Mouse (Mus musculus) right cerebral cortex, postnatal 14 days (tissue): Measurements from ENCODE around the gene Ksr1.

ENCODE experiments used
- DNase-seq: peaks from one replicate; pipeline ENCODE4 v3.0.0; 2022

Ksr1 gene

DNA sequence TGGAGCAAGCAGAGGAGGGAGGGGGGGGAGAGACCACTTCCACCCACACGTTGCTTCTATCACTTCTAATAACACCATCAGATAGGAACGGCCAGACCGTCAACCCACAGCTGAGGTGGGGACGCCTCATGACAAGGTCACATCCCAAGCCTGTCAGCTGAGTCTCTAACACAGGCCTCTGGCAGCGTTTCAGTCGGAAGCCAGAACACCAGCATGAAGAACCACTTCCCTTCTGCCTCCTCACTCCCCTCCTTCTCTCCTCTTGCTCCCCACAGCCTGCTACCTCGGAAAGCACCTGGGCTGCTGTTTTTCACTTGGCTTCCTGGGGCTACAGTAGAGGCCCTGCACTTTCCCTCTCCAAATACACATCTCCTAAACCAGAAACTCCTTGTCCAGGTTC is 53.4 kb downstream of the Ksr1 start:
- DNase-seq, result no peak

DNA sequence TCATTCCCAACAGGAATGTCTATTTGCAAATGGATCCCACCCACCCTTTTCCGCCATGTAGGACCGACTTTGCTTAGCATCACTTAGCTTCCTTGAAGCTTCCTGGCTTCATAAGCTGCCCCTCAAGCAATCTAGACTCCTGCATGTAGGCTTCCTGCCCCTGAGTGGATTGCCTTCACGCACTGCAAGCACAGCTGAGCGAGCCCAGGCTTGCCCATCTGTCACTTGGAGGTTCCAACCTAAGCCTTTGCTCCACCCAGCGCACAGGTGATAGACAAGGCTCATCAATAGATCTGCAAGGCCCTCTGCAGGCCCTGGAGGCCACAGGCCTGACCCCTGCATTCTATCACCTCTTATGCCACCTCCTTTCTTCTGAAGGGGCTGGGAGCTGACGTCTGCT is 54.0 kb downstream of the Ksr1 start:
- DNase-seq, result no peak

GRCm38 (mm10) chr11:79089756-79090155 is 56.5 kb downstream of the Ksr1 start:
- DNase-seq, result no peak

DNA sequence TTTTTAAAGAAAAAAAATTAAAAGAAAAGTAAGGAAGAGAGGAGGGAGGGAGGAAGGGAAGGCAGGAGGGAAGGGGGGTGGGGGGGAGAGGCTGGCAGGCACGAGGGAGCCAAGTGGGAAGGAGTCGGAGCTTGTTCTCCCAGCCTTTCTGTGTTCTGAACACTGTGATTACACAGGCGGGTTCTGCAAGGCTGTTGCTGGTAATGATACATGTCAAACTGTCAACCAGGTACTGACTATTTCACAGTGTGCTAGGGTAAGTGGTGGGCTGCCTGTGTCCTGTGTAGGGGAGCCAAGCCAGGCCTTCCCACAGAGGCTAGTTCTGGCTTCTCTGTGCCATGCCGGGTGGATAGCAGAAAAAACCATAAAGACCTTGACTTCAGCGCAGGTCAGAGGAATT is 57.2 kb downstream of the Ksr1 start:
- DNase-seq, result no peak

GRCm38 (mm10) chr11:79088325-79088724 is 57.9 kb downstream of the Ksr1 start:
- no peak for DNase-seq

GRCm38 (mm10) chr11:79087731-79088311 is 58.4 kb downstream of the Ksr1 start:
- no peak for DNase-seq

DNA sequence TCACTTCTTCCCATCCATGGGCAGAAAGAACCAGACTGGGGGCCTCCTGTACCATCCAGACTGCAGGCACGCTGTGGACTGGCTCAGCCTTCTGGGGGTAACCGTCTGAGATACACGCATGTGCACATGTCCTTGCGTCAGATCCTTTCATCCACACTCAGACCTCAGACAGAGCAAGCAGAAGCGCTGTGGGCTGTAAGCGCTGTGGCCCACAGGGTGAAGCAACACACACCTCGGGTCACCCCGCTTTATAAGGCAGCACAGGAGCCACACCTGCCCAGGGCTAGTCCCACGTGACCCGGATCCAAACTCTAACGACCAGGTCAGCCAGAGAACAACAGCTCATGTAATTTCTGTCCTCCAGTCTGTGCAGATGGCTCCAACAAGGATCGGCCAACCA is 59.4 kb downstream of the Ksr1 start:
- DNase-seq, result no peak

- DNase-seq, result no peak
Measured at GRCm38 (mm10) chr11:79085059-79085458, 61.1 kb downstream of the Ksr1 start.

DNA sequence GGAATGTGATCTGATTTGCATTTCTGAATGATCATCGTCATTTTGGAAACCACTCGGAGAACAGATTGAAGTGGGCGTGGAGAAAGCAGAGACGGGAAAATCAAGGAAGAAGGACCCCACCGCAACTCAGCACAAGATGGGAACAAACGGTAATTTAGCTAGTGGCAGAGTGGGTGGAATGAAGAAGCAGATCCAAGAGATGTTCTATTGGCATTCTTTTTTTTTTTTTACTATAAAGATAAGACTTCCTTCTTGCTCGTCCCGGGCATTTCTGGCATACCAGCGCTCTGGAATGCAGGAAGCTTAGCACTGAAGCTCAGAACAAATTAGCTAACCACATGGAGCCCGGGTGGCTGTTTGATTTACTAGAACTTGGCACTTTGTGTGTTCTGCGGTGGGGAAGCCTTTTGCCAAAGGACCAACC is 63.2 kb downstream of the Ksr1 start:
- peak; percentile 26 for DNase-seq

DNA sequence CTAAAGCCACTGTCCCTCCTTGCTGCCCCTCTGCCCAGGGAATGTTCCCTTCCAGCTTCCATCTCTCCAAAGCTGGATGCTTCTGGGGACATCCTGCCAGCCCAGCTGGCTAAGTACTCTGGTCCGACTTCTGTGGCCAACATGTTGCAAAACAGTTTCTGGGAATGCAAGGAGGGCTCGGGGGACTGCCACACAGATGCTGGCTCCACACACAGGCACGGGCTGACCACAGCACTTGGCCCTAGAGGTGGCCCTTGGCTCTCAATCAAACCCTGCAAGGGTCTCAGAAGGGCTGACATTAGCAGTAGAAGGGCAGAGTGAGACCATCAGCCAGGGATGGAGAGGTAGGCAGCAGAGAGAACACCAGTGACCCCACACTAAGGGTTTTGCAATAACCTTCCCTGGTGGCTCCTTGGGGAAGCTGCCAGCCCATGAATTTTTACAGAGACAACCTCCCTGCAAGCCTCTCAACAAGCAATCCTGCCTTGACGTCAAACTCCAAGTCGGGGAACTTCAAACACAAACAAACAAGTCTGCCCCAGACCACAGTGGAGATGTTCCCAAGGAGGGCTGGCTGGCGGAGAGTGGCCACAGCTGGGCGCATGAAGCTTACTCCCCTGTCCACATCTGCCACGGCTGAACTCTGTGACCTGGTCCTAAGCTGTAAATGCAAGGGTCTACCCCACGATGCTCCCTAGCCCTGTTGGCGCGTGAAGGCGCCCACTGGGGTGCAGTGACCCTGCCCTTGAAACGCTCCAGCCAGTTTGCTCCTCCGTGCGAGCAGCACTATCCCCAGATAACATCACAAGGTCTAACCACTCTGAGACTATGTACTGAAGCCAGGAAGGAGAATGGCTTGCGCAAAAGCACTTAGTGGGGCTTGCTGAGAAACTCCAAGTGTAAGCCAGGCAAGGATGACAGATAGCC is 65.0 kb downstream of the Ksr1 start:
- no peak for DNase-seq

- peak; percentile 66 for DNase-seq
Measured at GRCm38 (mm10) chr11:79080081-79080480, 66.1 kb downstream of the Ksr1 start.

- DNase-seq, result no peak
Measured at GRCm38 (mm10) chr11:79076484-79076883, 69.7 kb downstream of the Ksr1 start.

- DNase-seq, result no peak
Measured at GRCm38 (mm10) chr11:79075044-79075443, 71.2 kb downstream of the Ksr1 start.

GRCm38 (mm10) chr11:79074611-79075010 is 71.6 kb downstream of the Ksr1 start:
- DNase-seq, result no peak

DNA sequence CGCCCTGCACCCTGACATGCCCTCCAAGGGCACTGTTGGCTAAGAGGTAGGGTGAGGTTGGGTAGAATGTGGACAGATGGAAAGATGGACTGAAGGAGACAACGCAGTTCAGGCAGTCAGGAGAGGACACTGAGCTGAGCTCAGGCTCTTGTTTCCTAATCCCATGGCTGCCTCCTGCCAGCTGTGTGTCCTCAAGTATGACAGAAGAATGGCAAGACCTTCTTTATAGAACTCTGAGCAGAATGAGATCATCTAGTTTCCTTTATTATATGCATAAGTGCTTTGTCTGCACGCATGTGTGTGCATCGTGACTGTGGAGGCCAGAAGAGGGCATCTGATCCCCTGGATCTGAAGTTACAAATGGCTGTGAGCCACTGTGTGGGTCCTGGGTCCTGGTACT is 72.6 kb downstream of the Ksr1 start:
- no peak for DNase-seq

- peak; percentile 33 for DNase-seq
Measured at GRCm38 (mm10) chr11:79072108-79072507, 74.1 kb downstream of the Ksr1 start.

DNA sequence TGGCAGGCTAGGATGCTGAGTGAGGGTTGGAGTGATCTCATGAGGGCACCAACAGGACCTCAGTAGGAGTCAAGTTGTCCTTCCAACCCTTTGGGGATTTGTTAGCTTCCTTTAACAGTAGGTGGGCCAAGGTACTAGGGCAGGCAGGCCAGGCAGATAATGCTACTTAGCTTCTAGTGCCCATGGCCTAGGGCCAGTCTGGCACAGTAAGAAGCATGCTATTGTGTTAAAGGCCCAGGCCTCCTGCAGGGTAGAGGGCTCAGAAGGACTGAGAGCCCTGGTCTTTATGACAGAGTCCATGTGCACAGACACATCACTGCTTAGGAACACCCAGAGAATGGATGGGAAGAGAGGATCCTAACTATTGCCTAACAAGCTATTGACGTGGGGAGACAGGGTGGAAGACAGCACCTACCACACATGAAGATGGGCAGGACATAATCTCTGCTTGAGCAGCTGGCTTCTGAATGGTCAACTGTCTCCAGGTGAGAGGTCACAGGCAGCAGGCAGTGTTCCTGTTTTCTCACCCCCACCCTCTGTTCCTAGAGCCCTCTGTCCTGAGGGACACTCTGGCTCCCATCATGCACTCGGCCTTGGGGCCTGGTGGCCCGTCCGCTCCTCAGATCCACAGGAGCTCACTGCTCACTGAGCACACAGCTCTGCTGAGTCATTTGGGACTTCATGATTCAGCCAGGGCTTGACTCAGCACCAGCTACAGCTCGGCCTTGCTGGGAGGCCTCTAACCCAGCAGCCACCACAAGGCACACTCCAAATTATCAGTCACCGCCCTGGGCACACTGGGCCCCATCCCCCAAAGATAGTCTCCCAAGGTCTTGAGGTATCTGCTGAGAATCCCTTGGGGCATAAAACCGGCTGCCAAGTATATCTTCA is 74.9 kb downstream of the Ksr1 start:
- no peak for DNase-seq

- no peak for DNase-seq
Measured at GRCm38 (mm10) chr11:79069453-79070153, 76.6 kb downstream of the Ksr1 start.

- DNase-seq, result no peak
Measured at GRCm38 (mm10) chr11:79067172-79067571, 79.0 kb downstream of the Ksr1 start.

DNA sequence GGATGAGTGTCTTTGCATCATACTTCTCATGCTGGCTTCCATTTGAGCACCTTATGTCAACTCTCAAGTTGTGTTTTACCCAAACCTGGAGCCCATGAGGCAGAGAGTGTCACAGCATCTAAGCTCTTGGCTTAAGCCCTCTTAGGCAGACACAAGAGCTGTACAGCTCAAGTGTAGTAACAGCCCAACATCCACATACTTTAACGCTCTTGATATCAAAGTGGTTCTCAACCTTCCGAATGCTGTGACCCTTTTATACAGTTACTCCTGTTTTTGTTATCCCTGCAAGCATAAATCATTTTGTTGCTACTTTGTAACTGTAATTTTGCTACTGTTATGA is 80.0 kb downstream of the Ksr1 start:
- DNase-seq, result no peak

DNA sequence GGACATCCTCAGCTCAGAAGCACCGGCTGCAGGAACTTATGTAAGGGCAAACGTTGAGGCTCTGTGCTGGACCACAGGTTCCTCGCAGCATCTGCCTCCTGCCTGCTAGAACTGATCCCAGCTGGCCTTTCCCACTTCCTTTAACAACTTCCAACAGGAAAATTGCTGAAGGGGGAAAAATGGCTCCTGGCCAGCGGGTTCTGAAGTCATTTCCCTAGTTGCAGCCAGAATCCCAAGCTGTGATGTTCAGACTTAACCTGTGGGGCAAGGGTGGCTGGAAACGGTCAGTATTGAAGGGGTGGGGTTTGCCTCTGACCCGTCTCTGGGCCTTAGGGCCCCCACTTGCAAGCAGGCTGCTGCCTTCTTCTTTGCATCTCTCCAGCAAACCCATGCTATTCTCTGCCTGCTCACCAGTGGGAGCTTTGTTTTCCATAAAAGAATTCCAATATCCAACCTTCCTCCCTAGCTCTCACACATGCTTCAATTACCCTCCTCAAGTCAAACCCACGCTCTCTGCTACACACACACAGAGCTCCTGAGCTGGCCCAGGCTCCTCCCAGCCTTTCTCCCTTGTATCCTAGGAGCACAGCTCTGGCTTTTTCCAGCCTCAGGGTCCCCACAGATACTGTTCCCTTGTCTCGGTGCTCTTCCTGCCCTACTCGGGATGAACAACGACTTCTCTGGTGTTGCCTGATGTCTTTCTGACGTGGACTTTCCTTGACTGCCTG is 80.6 kb downstream of the Ksr1 start:
- DNase-seq, result no peak

DNA sequence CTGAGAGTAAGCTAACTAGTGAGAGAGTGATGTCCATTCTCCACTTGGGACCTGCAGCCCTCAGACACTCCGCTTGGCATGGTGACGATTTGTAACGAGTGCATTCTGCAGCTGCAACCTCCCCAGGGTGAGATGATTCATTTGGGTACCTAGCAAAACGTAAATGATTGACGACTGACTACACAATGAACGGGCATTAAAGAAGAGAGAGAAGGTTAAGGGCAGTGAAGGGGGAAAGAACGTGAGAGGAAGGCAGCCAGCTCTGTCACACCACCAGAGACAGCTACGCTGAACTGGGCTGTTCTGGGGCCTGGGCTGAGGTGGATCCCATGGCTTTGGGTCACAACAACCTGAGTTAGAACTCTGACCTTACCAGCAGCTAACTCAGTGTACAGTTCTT is 81.9 kb downstream of the Ksr1 start:
- DNase-seq, result no peak
